Mouse (Mus musculus) CH12.LX (cell line): ENCODE data around the gene Tshz3. TPM values are rescaled to one million over a fixed set of nuclear protein-coding genes. Genes with fewer than 3 reads are reported as not detected.

Source experiments
- DNase-seq: peaks from one replicate; pipeline ENCODE4 v3.0.0-alpha.2; 2013; ENCODE audit errors: extremely low read depth
- H3K27ac ChIP-seq: 2 replicates; pipeline ENCODE4 v1.5.1; 2012; ENCODE audit warnings: low read depth, mild to moderate bottlenecking, control low read depth, moderate library complexity; ENCODE audit not compliant: insufficient read depth
- H3K27me3 ChIP-seq: replicated peaks from 2 replicates; pipeline ENCODE3; 2012; ENCODE audit warnings: inconsistent platforms
- H3K36me3 ChIP-seq, 2 experiments: replicated peaks in 1 of 2; 2 replicates each; pipeline versions ENCODE3 to v1.6.1; 2012; ENCODE audit warnings: inconsistent platforms in 1 of 2, low read length in 1 of 2, mild to moderate bottlenecking in 1 of 2, mixed read lengths in 1 of 2, moderate library complexity in 1 of 2; ENCODE audit not compliant: control insufficient read depth in 1 of 2, insufficient read depth in 1 of 2
- H3K4me1 ChIP-seq, 2 experiments: 2 replicates each; pipeline ENCODE4 v1.6.1; 2012; ENCODE audit warnings: inconsistent platforms in 1 of 2, moderate library complexity in 1 of 2; ENCODE audit not compliant: insufficient read depth in 2 of 2, control insufficient read depth in 1 of 2
- H3K4me2 ChIP-seq: 2 replicates; pipeline ENCODE4 v1.6.1; 2012; ENCODE audit warnings: low read depth, mild to moderate bottlenecking, control low read depth; ENCODE audit not compliant: poor library complexity, insufficient read depth, severe bottlenecking
- H3K4me3 ChIP-seq, 3 experiments: fragments of 150-350 bp in 1 of 3; sonication (generic) in 1 of 3; replicated peaks in 1 of 3; 2 replicates each; pipeline versions ENCODE3 to v1.5.1; 2011 to 2012; ENCODE audit warnings: low read depth in 2 of 3, low read length in 2 of 3, mild to moderate bottlenecking in 2 of 3, moderate library complexity in 2 of 3, control low read depth in 1 of 3, improper control_type of control experiment in 1 of 3, inconsistent platforms in 1 of 3, mixed read lengths in 1 of 3; ENCODE audit not compliant: poor library complexity in 1 of 3
- H3K79me2 ChIP-seq: replicated peaks from 2 replicates; pipeline ENCODE4 v1.6.1; 2012; ENCODE audit warnings: mild to moderate bottlenecking, moderate library complexity; ENCODE audit not compliant: control insufficient read depth, poor library complexity, insufficient read depth, severe bottlenecking; ENCODE audit errors: extremely low read depth
- H3K9ac ChIP-seq: 2 replicates; pipeline ENCODE4 v1.6.1; 2012; ENCODE audit warnings: low read depth, mild to moderate bottlenecking, control low read depth, moderate library complexity; ENCODE audit not compliant: insufficient read depth
- H3K9me3 ChIP-seq: replicated peaks from 2 replicates; pipeline ENCODE3; 2012; ENCODE audit warnings: low read length, inconsistent platforms, mixed read lengths
- CHD1 ChIP-seq: IDR thresholded peaks from 2 replicates; pipeline ENCODE4 v1.6.1; 2012; ENCODE audit warnings: low read depth, low read length, improper control_type of control experiment, inconsistent platforms
- CHD2 ChIP-seq: IDR thresholded peaks from 2 replicates; pipeline ENCODE4 v1.6.1; 2011; ENCODE audit warnings: low read length, improper control_type of control experiment
- E2F4 ChIP-seq: IDR thresholded peaks from 2 replicates; pipeline ENCODE4 v1.6.1; 2011; ENCODE audit warnings: low read depth, low read length, improper control_type of control experiment; ENCODE audit not compliant: insufficient replicate concordance
- EP300 ChIP-seq: IDR thresholded peaks from 2 replicates; pipeline ENCODE4 v1.6.1; 2011; ENCODE audit warnings: low read length, improper control_type of control experiment
- ETS1 ChIP-seq: conservative IDR thresholded peaks from 2 replicates; pipeline ENCODE4 v1.6.1; 2012; ENCODE audit warnings: low read depth, mild to moderate bottlenecking, inconsistent platforms, low read length, improper control_type of control experiment, moderate library complexity
- GABPA ChIP-seq: IDR thresholded peaks from 2 replicates; pipeline ENCODE4 v1.6.1; 2012; ENCODE audit warnings: low read depth, low read length, improper control_type of control experiment, inconsistent platforms; ENCODE audit not compliant: insufficient replicate concordance
- HCFC1 ChIP-seq: IDR thresholded peaks from 2 replicates; pipeline ENCODE4 v1.6.1; 2012; ENCODE audit warnings: low read depth, mild to moderate bottlenecking, inconsistent platforms, low read length, improper control_type of control experiment
- JUND ChIP-seq: conservative IDR thresholded peaks from 2 replicates; pipeline ENCODE4 v1.6.1; 2011; ENCODE audit warnings: low read depth, low read length, improper control_type of control experiment
- KAT2A ChIP-seq: IDR thresholded peaks from 2 replicates; pipeline ENCODE4 v1.6.1; 2012; ENCODE audit warnings: low read length, improper control_type of control experiment, inconsistent platforms; ENCODE audit not compliant: insufficient replicate concordance
- MAFK ChIP-seq: IDR thresholded peaks from 2 replicates; pipeline ENCODE4 v1.6.1; 2011; ENCODE audit warnings: low read length, improper control_type of control experiment; ENCODE audit not compliant: insufficient replicate concordance
- MAZ ChIP-seq: IDR thresholded peaks from 2 replicates; pipeline ENCODE4 v1.6.1; 2012; ENCODE audit warnings: low read depth, mild to moderate bottlenecking, inconsistent platforms, low read length, improper control_type of control experiment, moderate library complexity
- MEF2A ChIP-seq: IDR thresholded peaks from 2 replicates; pipeline ENCODE4 v1.6.1; 2014; ENCODE audit warnings: low read depth, mild to moderate bottlenecking, inconsistent platforms, low read length, improper control_type of control experiment, borderline replicate concordance
- MXI1 ChIP-seq: IDR thresholded peaks from 2 replicates; pipeline ENCODE4 v1.6.1; 2011; ENCODE audit warnings: mild to moderate bottlenecking, low read depth, low read length, improper control_type of control experiment
- MYC ChIP-seq: IDR thresholded peaks from 2 replicates; pipeline ENCODE4 v1.6.1; 2011; ENCODE audit warnings: low read depth, mild to moderate bottlenecking, improper control_type of control experiment, low read length
- PAX5 ChIP-seq: IDR thresholded peaks from 2 replicates; pipeline ENCODE4 v1.6.1; 2012; ENCODE audit warnings: low read length, inconsistent platforms, mixed read lengths
- POLR2A ChIP-seq: IDR thresholded peaks from 2 replicates; pipeline ENCODE4 v1.6.1; 2011; ENCODE audit warnings: low read depth, mild to moderate bottlenecking, improper control_type of control experiment, low read length
- POLR2AphosphoS2 ChIP-seq: IDR thresholded peaks from 2 replicates; pipeline ENCODE4 v1.6.1; 2011; ENCODE audit warnings: low read depth, low read length, improper control_type of control experiment
- RCOR1 ChIP-seq: conservative IDR thresholded peaks from 2 replicates; pipeline ENCODE4 v1.6.1; 2012; ENCODE audit warnings: low read depth, mild to moderate bottlenecking, inconsistent platforms, low read length, improper control_type of control experiment
- SIN3A ChIP-seq: IDR thresholded peaks from 2 replicates; pipeline ENCODE4 v1.6.1; 2012; ENCODE audit warnings: low read length, improper control_type of control experiment, inconsistent platforms
- UBTF ChIP-seq: IDR thresholded peaks from 2 replicates; pipeline ENCODE4 v1.6.1; 2012; ENCODE audit warnings: low read depth, mild to moderate bottlenecking, inconsistent platforms, low read length, improper control_type of control experiment, moderate library complexity
- USF2 ChIP-seq: conservative IDR thresholded peaks from 2 replicates; pipeline ENCODE4 v1.6.1; 2011; ENCODE audit warnings: low read depth, low read length, improper control_type of control experiment
- ZKSCAN1 ChIP-seq: IDR thresholded peaks from 2 replicates; pipeline ENCODE4 v1.6.1; 2012; ENCODE audit warnings: low read depth, inconsistent platforms, low read length, improper control_type of control experiment, borderline replicate concordance
- ZMIZ1 ChIP-seq: IDR thresholded peaks from 2 replicates; pipeline ENCODE4 v1.6.1; 2012; ENCODE audit warnings: low read depth, mild to moderate bottlenecking, inconsistent platforms, low read length, improper control_type of control experiment
- ZNF384 ChIP-seq: IDR thresholded peaks from 2 replicates; pipeline ENCODE4 v1.6.1; 2012; ENCODE audit warnings: low read depth, low read length, improper control_type of control experiment, inconsistent platforms
- dilution Hi-C: fragments of 300-500 bp; cut with MboI; formaldehyde crosslinking; loops from 2 replicates; pipeline ENCODE4 v1.14.3; 2020; ENCODE audit warnings: low sequenced_read_pairs; ENCODE audit not compliant: extremely low pct_unique_long_range_greater_than_20kb, extremely low pct_ligation_motif_present
- in situ Hi-C: fragments of 300-500 bp; cut with MboI; formaldehyde crosslinking; loops from 3 replicates; pipeline ENCODE4 v1.14.3; 2019; ENCODE audit warnings: low sequenced_read_pairs, low pct_ligation_motif_present, low pct_unique_long_range_greater_than_20kb, mixed read lengths
- polyA plus RNA-seq: library from polyadenylated mRNA; unstranded; fragments of >175 nt; gene quantifications from 2 replicates; pipeline ENCODE4 v1.2.1, GENCODE M21; 2012; ENCODE audit warnings: low read depth; ENCODE audit not compliant: insufficient read length
- total RNA-seq, 2 experiments: library from RNA; depleted of rRNA; stranded (reverse); fragments of 300-350 nt in 1 of 2; fragments of >200 nt in 1 of 2; gene quantifications; 2 replicates each; pipeline ENCODE4 v1.2.3; 2012 to 2014

Gene Tshz3
- total and polyA plus RNA-seq, 3 experiments = not detected

DNA sequence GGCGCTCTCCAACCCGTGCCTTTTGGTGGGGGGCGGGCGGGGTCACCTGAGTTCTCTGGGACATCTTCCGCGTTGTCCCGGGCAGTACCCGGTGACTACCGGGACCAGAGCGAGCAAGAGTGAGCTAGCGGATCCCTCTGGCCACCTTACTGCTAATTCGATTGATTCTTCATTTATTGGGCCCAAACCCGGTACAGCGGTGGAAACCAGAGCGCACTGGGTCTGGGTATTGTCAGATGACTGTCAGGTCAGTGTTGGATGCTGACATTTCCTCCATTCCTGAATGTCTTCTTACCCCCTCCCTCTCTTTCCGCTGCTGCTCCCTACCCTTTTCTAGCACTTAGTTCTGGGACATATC is 650 bp downstream of the Tshz3 start:
- DNase-seq = no peak
- in situ Hi-C loops = no loop called here
- dilution Hi-C loops = no loop called here
- Histone ChIP-seq H3K4me3 (no peak overlapping the region), H3K36me3 (no peaks in the 10 kb centered on the region), H3K9ac (no peak overlapping the region), H3K79me2 (no peaks in the 10 kb centered on the region), H3K9me3 (peaks cover 79% of the 10 kb centered on the region), H3K4me1 (no peaks in the 10 kb centered on the region), H3K4me2 (no peak overlapping the region), H3K27ac (no peak overlapping the region), H3K27me3 (no peaks in the 10 kb centered on the region)
- TF ChIP-seq MAFK = no peak
- TF ChIP-seq CHD1 = no peak
- TF ChIP-seq UBTF = no peak
- TF ChIP-seq GABPA = no peak
- TF ChIP-seq RCOR1 = no peak
- TF ChIP-seq POLR2AphosphoS2 = no peak
- no peak for TF ChIP-seq JUND
- no peak for TF ChIP-seq POLR2A
- no peak for TF ChIP-seq MAZ
- no peak for TF ChIP-seq PAX5
- no peak for TF ChIP-seq MYC
- no peak for TF ChIP-seq USF2
- no peak for TF ChIP-seq HCFC1
- TF ChIP-seq KAT2A = no peak
- no peak for TF ChIP-seq EP300
- no peak for TF ChIP-seq E2F4

DNA sequence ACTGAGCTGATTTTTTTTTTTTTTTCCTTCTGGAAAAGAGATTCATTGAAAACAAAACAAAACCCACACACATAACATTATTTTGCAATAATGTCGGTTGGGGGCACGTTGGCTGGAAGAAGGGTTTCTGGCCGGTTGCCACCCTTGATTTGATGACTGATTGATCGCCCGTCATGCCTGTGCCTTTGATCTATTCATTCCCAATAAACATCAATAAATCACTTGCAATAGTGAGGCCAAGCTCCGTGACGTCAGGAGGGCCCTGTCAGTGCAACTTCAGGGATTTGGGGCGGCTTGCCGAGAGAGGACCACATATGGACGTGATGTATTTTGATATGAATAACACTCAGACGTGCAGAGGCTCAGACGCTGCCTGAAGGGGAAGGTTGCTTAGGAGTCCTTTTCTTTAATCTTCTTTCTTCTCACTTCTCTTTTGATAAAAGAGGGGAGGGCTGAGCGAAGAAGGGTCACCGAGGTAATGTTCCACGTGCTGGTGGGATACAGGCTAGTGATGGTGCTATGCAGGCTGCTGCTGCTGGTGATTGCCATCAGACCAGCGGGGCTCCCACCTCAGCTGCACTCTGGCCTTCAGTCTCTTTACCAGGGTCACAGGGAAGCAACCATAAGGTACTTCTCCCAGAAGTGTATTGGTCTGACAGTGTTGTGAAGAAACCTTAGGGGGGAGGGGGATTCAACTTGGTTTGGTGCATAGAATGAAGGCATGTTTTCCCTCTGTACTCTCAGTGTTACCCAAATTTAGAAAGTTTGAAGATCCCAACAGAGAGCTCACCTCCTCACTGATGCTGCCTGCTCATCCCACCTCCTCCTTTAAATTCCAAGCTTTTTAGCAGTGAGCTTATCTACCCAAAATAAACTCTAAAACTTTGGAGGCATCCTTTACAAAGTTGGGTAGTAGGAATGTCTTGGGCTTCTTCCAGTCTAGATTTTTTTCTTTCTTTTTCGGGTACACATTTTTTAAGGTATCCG is 1.4 kb downstream of the Tshz3 start:
- H3K79me2 ChIP-seq = no peaks in the 10 kb centered on the region
- H3K36me3 ChIP-seq = no peaks in the 10 kb centered on the region
- no peaks in the 10 kb centered on the region for H3K4me1 ChIP-seq
- H3K27me3 ChIP-seq = no peaks in the 10 kb centered on the region
- no peak overlapping the region for H3K4me2 ChIP-seq
- no peak for DNase-seq
- dilution Hi-C loops (no loop called here), in situ Hi-C loops (no loop called here)
- no peak overlapping the region for H3K9ac ChIP-seq
- H3K9me3 ChIP-seq = peaks cover 77% of the 10 kb centered on the region
- no peak overlapping the region for H3K4me3 ChIP-seq
- no peak overlapping the region for H3K27ac ChIP-seq
- TF ChIP-seq JUND = no peak
- TF ChIP-seq KAT2A = no peak
- no peak for TF ChIP-seq ZMIZ1
- no peak for TF ChIP-seq SIN3A
- TF ChIP-seq CHD2 = no peak
- TF ChIP-seq MXI1 = no peak
- no peak for TF ChIP-seq CHD1
- no peak for TF ChIP-seq ETS1
- TF ChIP-seq ZKSCAN1 = no peak
- no peak for TF ChIP-seq MEF2A
- no peak for TF ChIP-seq ZNF384
